Mouse (Mus musculus): Measurements from ENCODE around the gene Itch. TPM values are rescaled to one million over a fixed set of nuclear protein-coding genes. Genes with fewer than 3 reads are reported as not detected.
A peak's percentile ranks its signal among the peaks of the same experiment; 100 is the strongest.

Itch gene
- polyA plus RNA-seq, 1 experiment from 2014 or later = 66.3 TPM

GRCm38 (mm10) chr2:155207419-155207818, 74.1 kb downstream of the Itch start:
- Histone ChIP-seq H3K27me3 (no peaks in the 10 kb centered on the region), H3K9me3 (no peaks in the 10 kb centered on the region), H3K27ac (no peak overlapping the region), H3K4me1 (no peaks in the 10 kb centered on the region), H3K4me3 (no peak overlapping the region), H3K9ac (no peak overlapping the region), H3K36me3 (peaks cover 71% of the 10 kb centered on the region), H3K4me2 (no peak overlapping the region)
- 79% methylated on average over 2 of the region's 2 CpGs for WGBS
- no peak for ATAC-seq (ENCODE audit: insufficient number of reproducible peaks, insufficient read depth, low FRiP score, low TSS enrichment, low read depth)

DNA sequence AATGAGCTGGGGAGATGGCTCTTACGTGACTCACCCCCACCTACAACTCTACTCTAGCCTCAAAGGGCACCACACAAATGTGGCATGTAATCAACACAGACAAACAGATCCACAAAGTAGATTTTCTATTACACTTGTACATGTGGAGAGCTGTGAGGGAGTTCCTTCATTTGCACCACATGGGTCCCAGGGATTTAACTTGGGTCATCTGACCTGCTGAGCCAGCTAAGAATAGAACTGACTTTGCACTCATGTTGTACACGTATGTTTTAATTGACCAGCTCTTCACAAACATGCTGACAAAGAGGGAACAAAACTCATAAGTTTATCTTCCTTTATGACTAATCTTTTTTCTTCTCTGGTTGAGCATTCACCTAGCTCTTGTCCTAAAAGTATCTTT, 89.8 kb downstream of the Itch start:
- 88% methylated on average over 2 of the region's 2 CpGs for WGBS
- no peak overlapping the region for H3K4me3 ChIP-seq
- H3K27me3 ChIP-seq = no peaks in the 10 kb centered on the region
- H3K9ac ChIP-seq = no peak overlapping the region
- H3K4me1 ChIP-seq = no peaks in the 10 kb centered on the region
- no peaks in the 10 kb centered on the region for H3K9me3 ChIP-seq
- no peak overlapping the region for H3K27ac ChIP-seq
- H3K4me2 ChIP-seq = no peak overlapping the region
- no peak for ATAC-seq (ENCODE audit: insufficient number of reproducible peaks, insufficient read depth, low FRiP score, low TSS enrichment, low read depth)
- H3K36me3 ChIP-seq = peaks cover 87% of the 10 kb centered on the region

- Histone ChIP-seq H3K27ac (no peak overlapping the region), H3K4me2 (no peak overlapping the region), H3K4me1 (no peaks in the 10 kb centered on the region), H3K9ac (no peak overlapping the region), H3K27me3 (no peaks in the 10 kb centered on the region), H3K9me3 (no peaks in the 10 kb centered on the region), H3K36me3 (peaks cover 85% of the 10 kb centered on the region), H3K4me3 (no peak overlapping the region)
- whole genome bisulfite sequencing = 93% methylated on average over 7 of the region's 7 CpGs
- ATAC-seq (ENCODE audit: insufficient number of reproducible peaks, insufficient read depth, low FRiP score, low TSS enrichment, low read depth) = no peak
These were observed 91.4 kb downstream of the Itch start for GRCm38 (mm10) chr2:155224721-155225120.

DNA sequence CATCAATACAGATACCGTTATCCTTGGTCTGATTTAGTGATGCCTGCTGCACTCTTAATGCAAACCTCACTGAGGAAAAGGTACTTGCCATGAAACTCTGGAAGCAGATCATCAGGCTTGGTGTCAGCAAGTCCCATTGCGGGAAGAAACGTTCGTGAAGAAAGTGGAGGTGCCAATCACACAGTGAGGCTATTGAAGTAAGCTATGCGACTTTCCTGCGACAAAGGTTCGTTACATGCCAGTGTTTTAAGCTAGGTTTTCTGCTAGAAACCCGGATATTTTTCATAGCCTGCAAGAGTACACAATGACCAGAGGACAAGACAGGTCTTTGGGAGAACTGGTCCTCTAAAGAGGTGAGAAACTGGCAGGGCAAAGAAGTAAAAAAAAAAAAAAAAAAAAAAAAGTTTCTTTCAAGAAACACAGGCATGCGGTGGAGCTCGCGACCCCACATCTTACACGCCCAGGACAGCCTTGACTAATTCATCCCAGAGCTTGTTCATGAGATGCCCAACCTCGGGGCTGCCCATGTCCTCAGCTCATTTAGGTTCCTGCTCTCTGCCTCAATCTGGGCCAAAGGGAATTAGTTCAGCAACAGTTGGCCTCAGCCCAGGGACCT, 102.5 kb downstream of the Itch start:
- H3K4me3 ChIP-seq = peak overlapping the region; percentile 78
- no peaks in the 10 kb centered on the region for H3K27me3 ChIP-seq
- ATAC-seq (ENCODE audit: insufficient number of reproducible peaks, insufficient read depth, low FRiP score, low TSS enrichment, low read depth) = peak; percentile 82
- peak overlapping the region; percentile 87 for H3K9ac ChIP-seq
- H3K4me2 ChIP-seq = peak overlapping the region; percentile 96
- peak overlapping the region; percentile 89 for H3K27ac ChIP-seq
- 3% methylated on average over 13 of the region's 13 CpGs for WGBS
- peaks cover 22% of the 10 kb centered on the region for H3K4me1 ChIP-seq
- H3K9me3 ChIP-seq = no peaks in the 10 kb centered on the region
- peaks cover 2% of the 10 kb centered on the region; the same call in 1 of the 2 replicates for H3K36me3 ChIP-seq

DNA sequence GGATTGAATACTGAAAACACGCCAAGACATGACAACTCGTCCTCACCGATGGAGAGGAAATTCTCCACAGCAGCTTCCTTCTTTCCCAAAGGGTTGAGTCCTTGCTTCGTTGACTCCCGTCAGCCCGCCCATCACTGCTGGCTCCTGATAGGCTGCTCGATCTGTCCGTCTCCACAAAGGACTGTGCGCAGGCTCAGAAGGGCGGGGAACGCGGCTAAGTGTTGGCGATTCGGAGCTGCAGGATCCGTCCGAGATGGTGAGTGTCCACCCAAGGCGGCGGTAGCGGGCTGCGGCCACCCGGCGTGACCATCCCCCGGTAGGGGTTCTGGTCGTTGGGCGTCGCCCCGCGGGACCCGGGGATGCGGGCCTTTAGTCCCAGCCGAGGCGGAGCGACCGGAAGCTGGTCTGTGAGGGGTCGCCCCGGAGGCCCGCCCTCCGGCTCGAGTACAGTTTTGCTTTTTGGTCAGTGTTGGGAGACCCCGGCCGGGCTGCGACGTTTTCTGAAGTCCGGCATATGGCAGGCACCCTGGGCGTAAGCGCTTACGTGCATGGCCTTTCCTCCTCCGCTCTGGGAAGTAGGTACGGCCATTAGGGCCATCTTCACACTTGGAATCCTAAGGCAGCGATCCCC, 103.2 kb downstream of the Itch start, which contains the start of gene Dynlrb1:
Dynlrb1 (plus strand) TSS at position 172 of the 631 bp plus-strand sequence.
- under 1% methylated on average over 50 of the region's 50 CpGs for WGBS
- peak within 1 kb of the TSS; percentile 78 for H3K4me3 ChIP-seq
- peak; percentile 97 for ATAC-seq (ENCODE audit: insufficient number of reproducible peaks, insufficient read depth, low FRiP score, low TSS enrichment, low read depth)

GRCm38 (mm10) chr2:155237276-155237675, 104.0 kb downstream of the Itch start:
- peak overlapping the region; percentile 78 for H3K4me3 ChIP-seq
- H3K4me2 ChIP-seq = peak overlapping the region; percentile 96
- 22% methylated on average over 4 of the region's 4 CpGs for WGBS
- no peak for ATAC-seq (ENCODE audit: insufficient number of reproducible peaks, insufficient read depth, low FRiP score, low TSS enrichment, low read depth)
- no peaks in the 10 kb centered on the region for H3K27me3 ChIP-seq
- peaks cover 10% of the 10 kb centered on the region for H3K36me3 ChIP-seq
- H3K27ac ChIP-seq = no peak overlapping the region; the same call in 1 of the 2 replicates
- peak overlapping the region; percentile 87 for H3K9ac ChIP-seq
- H3K9me3 ChIP-seq = no peaks in the 10 kb centered on the region
- peaks cover 22% of the 10 kb centered on the region for H3K4me1 ChIP-seq

More for the DNA sequence above, 103.2 kb downstream of the Itch start, which contains the start of gene Dynlrb1:
- no peaks in the 10 kb centered on the region for H3K9me3 ChIP-seq
- peaks cover 8% of the 10 kb centered on the region for H3K36me3 ChIP-seq
- peak within 1 kb of the TSS; percentile 96 for H3K4me2 ChIP-seq
- no peaks in the 10 kb centered on the region for H3K27me3 ChIP-seq
- peak within 1 kb of the TSS; percentile 87 for H3K9ac ChIP-seq
- peaks cover 22% of the 10 kb centered on the region for H3K4me1 ChIP-seq
- peak within 1 kb of the TSS; percentile 89 for H3K27ac ChIP-seq

DNA sequence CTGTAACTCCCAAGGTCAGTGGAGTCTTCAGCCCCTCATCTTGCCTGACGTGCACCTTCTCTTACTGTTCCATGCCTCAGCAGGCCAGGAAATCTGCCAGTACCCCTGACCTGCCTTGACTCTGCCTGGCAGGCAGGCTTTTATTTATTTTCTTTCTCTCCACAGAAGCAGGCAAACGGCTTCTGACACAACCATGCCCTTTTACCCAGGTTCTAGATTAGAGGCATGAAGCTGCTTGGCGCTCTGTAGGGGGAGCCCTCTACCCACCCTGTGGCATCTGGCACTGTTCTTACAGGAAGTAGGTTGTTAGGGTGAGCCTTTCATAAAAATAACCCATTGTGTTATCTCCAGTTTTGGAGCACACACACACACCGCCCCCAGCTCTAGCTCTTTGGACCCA, 107.6 kb downstream of the Itch start:
- no peak for ATAC-seq (ENCODE audit: insufficient number of reproducible peaks, insufficient read depth, low FRiP score, low TSS enrichment, low read depth)
- no peak overlapping the region for H3K27ac ChIP-seq
- no peaks in the 10 kb centered on the region for H3K27me3 ChIP-seq
- no peak overlapping the region for H3K4me3 ChIP-seq
- H3K9me3 ChIP-seq = no peaks in the 10 kb centered on the region
- 83% methylated on average over 4 of the region's 4 CpGs for WGBS
- peaks cover 47% of the 10 kb centered on the region for H3K36me3 ChIP-seq
- peaks cover 18% of the 10 kb centered on the region for H3K4me1 ChIP-seq
- no peak overlapping the region for H3K4me2 ChIP-seq
- H3K9ac ChIP-seq = no peak overlapping the region

- Histone ChIP-seq H3K9ac (no peak overlapping the region), H3K9me3 (no peaks in the 10 kb centered on the region), H3K4me2 (no peak overlapping the region), H3K27ac (no peak overlapping the region), H3K36me3 (peaks cover 59% of the 10 kb centered on the region), H3K4me3 (no peak overlapping the region), H3K4me1 (peaks cover 15% of the 10 kb centered on the region), H3K27me3 (no peaks in the 10 kb centered on the region)
- WGBS = 86% methylated on average over 7 of the region's 7 CpGs
- ATAC-seq (ENCODE audit: insufficient number of reproducible peaks, insufficient read depth, low FRiP score, low TSS enrichment, low read depth) = no peak
These were observed 109.1 kb downstream of the Itch start for GRCm38 (mm10) chr2:155242296-155242855.

DNA sequence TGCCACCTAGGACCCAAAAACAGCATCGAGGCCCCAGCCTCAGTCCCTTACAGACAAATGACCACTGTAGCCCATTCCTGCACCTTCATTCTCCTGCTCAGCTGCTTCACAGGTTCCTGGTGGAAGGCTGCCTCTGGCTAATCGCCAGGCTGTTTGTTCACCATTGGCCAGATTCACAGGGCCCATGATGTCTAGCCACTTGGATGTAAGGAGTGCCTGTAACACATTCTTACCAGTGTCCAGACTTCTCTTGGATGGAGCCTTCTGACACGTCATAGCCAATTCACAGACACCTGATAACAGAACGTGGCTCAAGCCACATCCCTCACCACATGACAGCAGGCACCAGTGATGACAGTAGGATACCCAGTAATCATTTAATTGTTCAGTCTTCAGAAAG, 112.9 kb downstream of the Itch start:
- Histone ChIP-seq H3K9ac (no peak overlapping the region), H3K27me3 (no peaks in the 10 kb centered on the region), H3K36me3 (peaks cover 92% of the 10 kb centered on the region), H3K4me1 (no peaks in the 10 kb centered on the region), H3K4me3 (no peak overlapping the region), H3K27ac (no peak overlapping the region), H3K9me3 (no peaks in the 10 kb centered on the region), H3K4me2 (no peak overlapping the region)
- no peak for ATAC-seq (ENCODE audit: insufficient number of reproducible peaks, insufficient read depth, low FRiP score, low TSS enrichment, low read depth)
- 94% methylated on average over 4 of the region's 4 CpGs for WGBS

- 92% methylated on average over 1 of the region's 1 CpGs for WGBS
- ATAC-seq (ENCODE audit: insufficient number of reproducible peaks, insufficient read depth, low FRiP score, low TSS enrichment, low read depth) = no peak
- Histone ChIP-seq H3K36me3 (peaks cover 86% of the 10 kb centered on the region), H3K27ac (no peak overlapping the region), H3K4me1 (no peaks in the 10 kb centered on the region), H3K9me3 (no peaks in the 10 kb centered on the region), H3K4me3 (no peak overlapping the region), H3K27me3 (no peaks in the 10 kb centered on the region), H3K9ac (no peak overlapping the region), H3K4me2 (no peak overlapping the region)
These were observed 114.9 kb downstream of the Itch start for GRCm38 (mm10) chr2:155248206-155248605.

DNA sequence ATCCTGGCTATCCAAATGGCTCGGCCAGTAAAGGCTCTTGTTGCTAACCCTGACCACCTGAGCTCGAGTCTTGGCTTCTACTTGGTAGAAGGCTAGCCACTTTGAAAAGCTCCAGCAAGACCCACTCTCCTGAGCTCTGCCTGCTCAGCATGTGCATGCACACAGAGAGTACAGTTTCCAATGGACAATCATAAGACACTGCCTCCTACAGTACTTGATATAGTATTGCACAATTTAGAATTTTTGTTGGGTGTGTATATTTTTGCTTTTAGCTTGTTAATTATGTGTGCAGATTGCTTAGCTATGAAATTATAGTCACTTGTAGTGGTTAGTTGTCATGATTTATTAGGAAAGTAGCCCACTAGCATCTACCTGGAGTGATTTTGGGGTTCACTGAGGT, 115.4 kb downstream of the Itch start:
- no peak overlapping the region for H3K4me3 ChIP-seq
- H3K36me3 ChIP-seq = peaks cover 81% of the 10 kb centered on the region
- H3K4me2 ChIP-seq = no peak overlapping the region
- no peak overlapping the region for H3K9ac ChIP-seq
- no peaks in the 10 kb centered on the region for H3K9me3 ChIP-seq
- no peak for ATAC-seq (ENCODE audit: insufficient number of reproducible peaks, insufficient read depth, low FRiP score, low TSS enrichment, low read depth)
- H3K27ac ChIP-seq = no peak overlapping the region
- no peaks in the 10 kb centered on the region for H3K27me3 ChIP-seq
- 83% methylated on average over 2 of the region's 2 CpGs for WGBS
- H3K4me1 ChIP-seq = no peaks in the 10 kb centered on the region

GRCm38 (mm10) chr2:155249588-155249987, 116.3 kb downstream of the Itch start:
- no peak for ATAC-seq (ENCODE audit: insufficient number of reproducible peaks, insufficient read depth, low FRiP score, low TSS enrichment, low read depth)
- H3K4me2 ChIP-seq = no peak overlapping the region
- no peak overlapping the region for H3K9ac ChIP-seq
- peaks cover 73% of the 10 kb centered on the region for H3K36me3 ChIP-seq
- H3K4me1 ChIP-seq = no peaks in the 10 kb centered on the region
- H3K27me3 ChIP-seq = no peaks in the 10 kb centered on the region
- H3K9me3 ChIP-seq = no peaks in the 10 kb centered on the region
- H3K27ac ChIP-seq = no peak overlapping the region
- 97% methylated on average over 5 of the region's 5 CpGs for WGBS
- H3K4me3 ChIP-seq = no peak overlapping the region

Data from embryonic facial prominence, embryonic 13.5 days (tissue).